Mouse (Mus musculus) adrenal gland, adult 2 months (tissue): ENCODE data around the gene Adarb2. TPM values are rescaled to one million over a fixed set of nuclear protein-coding genes. Genes with fewer than 3 reads are reported as not detected.

ENCODE experiments used
- DNase-seq: peaks from one replicate; pipeline ENCODE4 v3.0.0; 2021
- polyA plus RNA-seq: library from polyadenylated mRNA; depleted of rRNA; stranded (reverse); fragments of >200 nt; gene quantifications from 2 replicates; pipeline ENCODE4 v1.2.3, GENCODE M21; 2012
- total RNA-seq, 2 experiments: library from RNA; stranded (reverse); gene quantifications; 2 replicates each; pipeline ENCODE4 v1.2.3; 2021

The Adarb2 gene
- total and polyA plus RNA-seq, 3 experiments: 0.07 TPM; not detected in 2

DNA sequence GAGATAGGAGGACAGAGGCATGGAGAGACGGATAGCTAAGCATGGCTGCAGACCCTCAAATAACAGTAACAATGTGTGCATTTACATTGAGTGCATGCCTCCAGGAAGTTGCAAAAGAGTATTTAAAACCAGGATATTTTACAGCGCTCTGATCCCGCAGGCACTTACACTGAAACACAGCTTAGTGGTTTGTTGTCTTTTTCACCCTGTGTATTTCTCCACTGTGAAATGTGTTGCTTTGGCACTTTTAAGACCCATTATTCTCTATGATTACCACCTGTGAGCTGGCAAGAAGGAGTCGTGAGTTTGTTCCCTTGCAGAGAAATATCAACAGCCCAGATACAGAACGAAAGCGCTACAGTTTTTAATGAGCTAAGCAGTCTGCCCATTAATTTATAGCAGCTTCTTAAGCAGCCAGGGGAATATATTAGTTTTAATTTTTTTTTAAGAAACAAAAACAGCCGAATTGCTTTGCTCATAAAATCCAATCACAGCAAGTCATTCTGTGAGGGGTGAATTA is 167.3 kb downstream of the Adarb2 start:
- no peak for DNase-seq

DNA sequence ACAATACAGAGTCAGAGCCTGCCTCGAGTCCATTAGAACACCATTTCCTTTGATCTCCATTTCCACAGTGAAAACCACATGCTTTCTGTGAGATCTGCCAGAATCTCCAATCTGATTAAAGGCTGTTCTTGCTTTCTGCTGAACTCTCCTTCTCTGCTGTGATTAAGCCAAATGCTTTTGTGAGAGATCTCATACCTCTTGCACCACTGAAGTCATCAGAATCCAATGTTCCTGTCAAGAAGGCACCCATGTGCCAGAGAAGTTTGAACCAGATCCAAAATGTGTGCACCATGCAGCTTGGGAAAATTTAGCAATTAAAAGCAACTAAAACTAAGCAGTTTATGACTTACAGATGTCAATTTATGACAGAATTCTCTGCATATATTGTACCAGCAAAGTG is 185.9 kb downstream of the Adarb2 start:
- DNase-seq: no peak

DNA sequence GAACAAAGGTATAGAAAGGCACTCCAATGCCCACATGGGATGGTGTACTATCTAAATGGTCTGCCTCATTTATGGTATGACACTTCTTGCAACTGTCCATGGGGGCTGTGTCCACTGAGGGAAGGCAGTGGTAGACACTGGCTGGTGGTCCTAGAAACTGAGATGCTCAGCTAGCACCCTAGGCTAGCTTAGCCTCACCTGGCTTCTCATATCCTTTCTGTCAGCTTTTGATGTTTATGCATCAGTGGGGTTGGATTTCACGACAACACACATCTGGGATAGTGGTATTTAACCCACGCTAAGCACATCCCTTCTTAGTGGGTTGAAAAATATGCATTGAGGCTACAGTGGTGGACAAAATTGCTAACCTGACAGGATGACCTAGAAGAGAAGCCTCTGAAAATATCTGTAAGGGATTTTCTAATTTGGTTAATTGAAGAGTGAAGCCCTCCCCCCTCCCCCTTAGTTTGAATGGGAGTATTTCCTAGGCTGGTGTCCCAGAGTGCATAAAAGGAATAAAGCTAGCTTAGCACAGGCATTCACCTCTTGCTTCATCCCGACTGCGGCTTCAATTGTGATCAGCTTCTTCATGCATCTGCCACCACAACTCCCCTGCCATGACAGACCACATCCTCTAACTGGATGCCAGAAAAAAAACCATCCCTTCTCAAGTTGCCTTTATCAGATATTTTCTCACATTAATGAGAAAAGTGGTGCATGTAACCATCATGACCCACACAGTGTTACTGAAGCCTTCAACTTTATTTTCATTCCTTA is 197.8 kb downstream of the Adarb2 start:
- no peak for DNase-seq

DNA sequence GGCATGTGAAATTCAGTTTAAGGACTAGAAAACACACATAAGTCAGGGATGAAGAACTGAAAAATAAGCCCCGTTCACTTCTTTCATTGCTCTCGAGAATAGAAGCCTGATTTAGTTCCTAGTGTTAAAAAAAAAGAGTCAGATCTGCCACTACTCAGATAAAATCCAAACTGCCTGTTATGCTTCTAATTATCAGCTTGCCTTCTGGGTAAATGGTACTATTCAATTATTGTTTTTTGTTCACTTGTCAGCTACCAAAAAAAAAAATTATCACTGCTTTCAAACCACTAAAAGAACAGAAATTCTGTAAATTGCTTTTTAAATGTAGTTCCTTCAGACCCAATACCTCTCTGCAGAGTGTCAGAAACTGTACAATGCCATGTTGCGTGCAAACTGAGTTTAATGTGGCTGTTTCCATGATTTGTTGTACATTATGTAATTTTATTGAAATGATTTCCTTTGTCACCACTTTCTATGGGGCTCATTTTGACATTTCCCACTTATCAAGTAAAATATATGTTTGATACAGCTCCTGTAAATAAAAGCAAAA is 199.7 kb downstream of the Adarb2 start:
- no peak for DNase-seq

DNA sequence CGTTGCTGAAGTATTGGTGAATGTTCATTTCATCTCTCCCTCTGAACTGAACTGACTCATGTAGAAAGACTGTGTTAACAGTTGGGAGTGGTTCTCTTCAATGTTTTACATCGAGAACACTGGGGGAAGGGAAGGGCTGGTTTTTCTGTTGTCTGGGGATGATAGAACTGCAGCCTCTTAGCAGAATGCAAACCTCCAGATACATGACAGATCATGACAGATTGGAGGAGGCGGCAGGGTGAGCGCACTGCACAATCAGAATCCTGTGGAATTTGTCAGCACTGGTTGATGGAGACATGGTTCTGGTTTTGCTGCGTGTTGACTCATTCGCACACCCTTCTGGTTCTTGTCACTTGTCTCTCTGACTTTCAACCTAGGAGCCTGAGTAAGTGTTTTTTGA is 203.4 kb downstream of the Adarb2 start:
- DNase-seq: peak; percentile 1

DNA sequence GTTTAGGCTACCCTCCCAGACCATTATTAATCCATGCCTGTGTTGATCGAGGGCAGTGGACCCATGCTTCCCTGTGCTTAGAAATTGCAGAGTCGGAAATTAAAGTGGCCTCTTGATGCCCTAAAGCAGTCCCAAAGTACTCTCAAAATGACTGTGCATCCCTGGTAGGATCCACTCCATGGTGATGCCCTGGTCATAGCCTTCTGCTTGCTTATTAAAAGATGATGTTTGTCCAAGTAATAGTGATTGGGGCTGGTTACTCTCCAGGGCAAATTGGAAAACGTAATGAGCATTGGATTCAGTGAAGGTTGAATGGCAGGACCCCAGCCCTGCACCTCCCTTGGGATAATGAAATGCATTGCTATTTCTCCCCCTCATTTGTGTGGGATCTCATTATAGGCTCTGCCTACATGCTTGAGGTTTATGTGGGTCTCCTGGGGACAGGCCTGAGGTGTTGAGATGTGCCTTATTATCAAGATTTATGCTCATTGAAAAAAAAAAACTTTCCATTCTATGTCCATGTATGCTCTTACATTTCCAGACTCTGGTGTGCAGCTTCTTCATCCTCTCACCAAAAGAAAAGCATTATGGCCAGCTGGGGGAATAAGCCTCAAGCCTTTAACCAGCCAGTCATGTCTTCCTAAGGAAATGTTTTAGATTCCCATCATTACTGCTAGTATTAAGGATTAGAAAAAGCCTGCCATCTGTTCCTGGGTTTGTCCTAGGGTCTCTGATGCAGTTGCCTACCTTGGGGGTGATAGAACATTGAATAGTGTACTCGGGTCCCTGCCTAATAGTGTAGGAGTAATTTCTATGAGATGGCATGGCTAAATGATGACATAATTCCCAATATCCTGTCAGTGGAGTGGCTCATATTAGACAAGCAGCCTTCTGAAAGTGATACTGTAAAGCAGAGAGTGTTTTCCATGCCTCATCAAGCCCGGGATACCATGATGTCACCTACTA is 208.0 kb downstream of the Adarb2 start:
- no peak for DNase-seq

DNA sequence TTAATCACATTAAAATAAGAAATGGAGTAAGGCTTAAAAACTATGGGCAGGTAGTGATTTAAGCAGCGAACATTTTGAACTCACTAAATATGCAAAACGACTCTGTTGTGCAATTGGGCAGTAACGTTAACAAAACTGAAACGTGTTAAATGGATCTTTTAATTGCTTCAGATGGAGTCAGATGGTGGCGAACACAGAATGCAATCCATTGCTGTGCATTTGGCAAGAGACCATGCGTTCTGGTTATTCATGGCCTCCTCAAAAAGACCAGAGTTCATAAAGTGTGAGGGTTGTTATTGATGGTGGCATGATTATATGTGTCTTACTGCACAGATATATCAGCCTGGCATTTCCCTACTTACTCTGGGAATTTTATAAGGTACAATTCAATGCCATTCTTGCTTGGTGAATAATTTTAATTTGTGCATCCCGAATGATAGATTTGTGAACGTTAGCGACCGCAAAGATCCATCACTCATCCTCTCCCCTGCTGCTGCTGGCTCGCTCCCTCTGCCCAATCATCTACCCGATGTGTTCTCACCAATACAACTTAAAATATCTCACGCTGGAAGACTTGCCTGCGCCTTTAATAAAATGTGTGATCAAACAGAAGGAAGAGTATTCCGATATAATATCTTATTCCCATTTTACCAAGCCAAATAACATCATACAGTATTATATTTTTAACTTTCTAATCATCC is 221.5 kb downstream of the Adarb2 start:
- no peak for DNase-seq

DNA sequence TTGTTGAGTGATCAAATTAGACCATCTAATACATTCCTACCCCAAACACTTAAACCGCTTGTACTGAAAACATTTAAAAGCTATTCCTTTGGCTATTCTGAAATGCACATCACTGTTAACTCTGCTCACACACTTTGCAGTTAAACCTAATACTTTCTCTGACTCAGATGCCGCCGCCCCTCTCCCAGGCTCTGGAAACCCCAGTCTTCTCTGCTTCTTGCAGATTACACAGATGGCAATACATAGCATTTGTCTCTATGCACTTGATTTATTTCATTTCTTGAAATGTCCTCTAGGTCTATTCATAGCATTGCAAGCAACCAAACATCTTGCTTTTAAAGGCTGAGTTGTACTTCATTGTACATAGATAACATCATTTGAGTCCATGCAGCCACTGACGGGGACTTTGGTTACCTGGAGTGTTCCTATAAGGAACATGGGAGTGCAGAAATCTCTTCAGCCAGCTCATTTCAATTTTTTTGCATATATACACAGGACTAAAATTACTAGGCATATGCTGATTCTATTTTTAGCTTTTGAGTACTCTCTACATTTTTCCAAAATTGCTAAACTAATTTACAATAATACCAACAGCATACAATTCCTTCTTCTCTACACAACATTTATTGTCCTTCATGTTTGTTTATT is 236.6 kb downstream of the Adarb2 start:
- no peak for DNase-seq

DNA sequence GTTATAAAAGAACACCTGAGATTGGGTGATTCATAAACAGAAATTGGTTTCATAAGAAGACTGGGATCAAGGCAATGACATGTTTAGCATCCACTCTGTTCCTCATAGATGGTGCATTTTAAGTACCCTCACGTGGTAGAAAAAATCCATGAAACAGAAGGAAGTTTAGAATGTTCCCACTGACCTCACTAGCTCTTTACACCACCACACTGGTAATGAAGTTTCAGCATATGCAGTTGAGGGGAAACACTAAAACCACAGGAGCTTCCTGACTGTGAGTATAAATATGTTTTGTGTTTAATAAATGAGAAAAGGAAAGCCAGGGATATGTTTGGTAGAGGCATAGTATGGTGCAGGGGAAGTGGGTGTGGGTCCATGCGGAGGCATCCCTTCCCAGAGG is 242.7 kb downstream of the Adarb2 start:
- no peak for DNase-seq

DNA sequence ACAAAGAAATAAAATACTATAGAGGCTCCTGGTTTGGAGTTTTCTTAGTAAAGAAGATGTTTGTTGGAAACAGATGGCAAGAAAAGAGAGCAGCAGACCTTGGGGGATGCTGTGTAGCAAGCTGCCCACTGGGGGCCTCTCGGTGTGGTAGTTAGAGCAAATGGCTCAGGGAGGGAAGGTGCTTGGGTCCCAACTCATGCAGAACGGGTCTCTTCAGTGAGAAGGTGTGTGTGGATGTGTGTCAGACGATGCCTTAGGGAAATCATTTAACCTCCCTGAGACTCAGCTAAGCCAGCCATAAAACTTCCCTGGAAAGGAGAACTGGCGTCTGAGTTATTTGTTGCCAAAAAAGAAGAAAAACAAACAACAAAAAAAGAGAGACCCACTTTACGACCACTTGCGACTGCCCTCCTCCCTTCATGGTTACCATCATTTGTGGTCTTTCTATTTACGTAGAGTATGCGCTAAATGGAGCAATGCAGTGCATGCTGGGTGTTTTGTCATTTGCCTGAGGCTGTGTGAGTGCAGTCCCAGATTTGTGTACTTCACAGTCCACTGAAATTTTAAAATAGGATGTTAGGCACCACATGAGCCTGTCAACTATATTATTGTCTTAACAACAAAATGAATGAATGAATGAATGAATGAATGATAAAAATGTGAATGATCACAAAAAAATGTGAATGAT is 245.7 kb downstream of the Adarb2 start:
- no peak for DNase-seq

DNA sequence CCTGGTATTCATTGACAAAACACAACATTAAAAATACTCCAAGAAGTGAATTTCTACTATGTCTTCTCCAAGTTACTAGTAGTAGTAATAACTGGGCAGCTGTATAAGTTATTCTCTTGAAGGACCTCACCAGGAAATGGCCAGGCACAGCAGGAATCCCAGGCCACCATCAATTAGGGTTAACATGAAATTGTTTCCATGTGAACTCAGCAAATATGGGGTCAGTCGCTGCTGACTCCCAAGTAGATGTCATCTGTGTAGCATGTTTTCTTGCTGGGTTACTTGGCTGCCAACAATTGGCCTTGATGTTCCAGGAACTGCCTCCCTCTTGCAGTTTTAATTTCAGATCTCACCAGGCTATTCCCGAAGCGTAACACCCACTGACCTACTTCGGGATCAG is 248.9 kb downstream of the Adarb2 start:
- DNase-seq: peak; percentile 20

DNA sequence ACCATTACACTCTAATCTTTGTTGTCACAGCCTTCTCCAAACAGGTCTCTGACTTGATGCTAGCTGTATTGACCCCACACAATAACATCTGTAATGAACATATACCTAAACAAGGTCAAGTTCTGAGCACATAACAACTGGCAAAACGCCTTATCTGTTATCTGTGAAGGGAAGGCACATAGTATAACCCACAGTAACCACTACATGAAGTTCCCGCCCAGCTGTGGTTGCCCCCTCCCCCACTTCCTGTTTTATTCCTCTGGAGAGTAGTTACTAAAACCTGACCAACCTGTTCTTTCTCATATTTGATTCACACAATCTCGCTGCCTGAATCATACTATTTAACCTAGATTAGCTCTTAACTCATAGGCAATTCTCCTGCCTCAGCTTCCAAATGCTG is 254.2 kb downstream of the Adarb2 start:
- DNase-seq: no peak

DNA sequence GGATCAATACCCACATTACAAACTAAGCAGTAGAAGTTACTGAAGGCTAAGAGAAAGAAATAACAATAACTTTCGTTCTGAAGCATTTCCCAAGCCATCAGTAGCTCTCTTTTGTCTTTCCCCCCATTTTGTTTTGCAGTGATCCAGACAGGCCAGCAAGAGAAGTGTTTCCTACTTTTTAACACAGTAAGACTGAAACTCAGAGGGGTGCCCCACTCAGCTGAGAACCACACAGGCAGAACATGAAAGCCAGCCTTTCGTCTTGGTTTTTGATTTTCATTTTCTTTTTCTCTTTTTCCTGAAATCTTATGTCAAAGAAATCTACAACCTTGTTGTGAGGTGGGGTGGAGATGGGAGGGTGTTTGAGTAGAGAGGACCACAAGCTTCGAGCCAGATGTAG is 255.2 kb downstream of the Adarb2 start:
- DNase-seq: no peak

DNA sequence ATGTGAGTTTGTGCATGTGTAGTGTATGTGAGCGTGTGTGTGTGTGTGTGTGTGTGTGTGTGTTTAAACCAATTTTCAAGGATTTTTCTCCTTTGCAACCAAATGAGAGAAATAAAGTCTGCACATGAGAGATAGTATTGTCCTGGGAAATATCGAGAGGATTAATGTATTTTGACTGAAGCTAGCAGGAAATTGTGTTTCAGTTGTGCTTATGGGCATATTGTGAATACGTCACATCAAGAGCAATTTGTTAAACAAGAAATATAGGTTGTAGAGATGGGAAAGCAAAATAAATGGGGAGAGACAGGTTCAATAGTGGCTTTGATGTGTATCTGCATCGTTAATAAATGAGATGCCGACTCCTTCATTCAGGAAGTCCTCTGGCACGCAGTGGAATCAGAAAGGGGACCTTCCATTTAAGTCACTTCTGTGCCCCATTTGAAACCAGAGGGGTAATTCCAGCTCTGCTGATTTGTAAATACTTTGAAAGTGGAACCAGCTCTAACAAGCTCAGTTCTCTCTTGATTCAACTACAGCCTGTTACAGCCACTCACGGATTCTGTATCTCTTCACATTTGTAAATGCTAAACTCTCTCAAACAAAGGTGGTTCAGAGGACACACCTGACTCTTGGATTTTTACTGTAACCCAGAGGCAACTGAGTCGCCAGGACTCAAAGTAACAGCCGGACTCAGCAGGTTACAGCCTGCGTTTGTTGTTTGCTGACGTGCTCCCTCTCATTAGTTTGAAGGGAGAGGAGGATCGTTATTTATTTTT is 265.1 kb downstream of the Adarb2 start:
- DNase-seq: no peak

DNA sequence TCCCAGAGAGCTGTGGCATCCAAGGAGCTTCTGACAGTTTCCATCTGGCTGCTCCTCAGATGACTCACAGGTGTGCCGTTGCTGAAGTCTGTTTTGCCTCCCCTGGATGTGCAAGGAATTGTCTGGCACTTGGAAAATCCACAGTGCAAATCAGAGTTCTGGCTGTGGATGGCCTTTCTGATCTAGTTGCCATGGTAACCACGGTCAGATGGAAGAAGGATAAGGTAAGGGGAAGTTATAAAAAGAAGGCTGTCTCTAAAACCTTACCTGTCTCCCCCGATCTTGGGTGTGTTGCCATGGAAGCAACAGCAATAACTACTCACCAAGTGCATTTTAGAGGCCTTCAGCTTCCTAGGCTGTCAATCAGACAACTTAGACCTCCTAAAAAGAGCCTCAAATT is 273.6 kb downstream of the Adarb2 start:
- no peak for DNase-seq

DNA sequence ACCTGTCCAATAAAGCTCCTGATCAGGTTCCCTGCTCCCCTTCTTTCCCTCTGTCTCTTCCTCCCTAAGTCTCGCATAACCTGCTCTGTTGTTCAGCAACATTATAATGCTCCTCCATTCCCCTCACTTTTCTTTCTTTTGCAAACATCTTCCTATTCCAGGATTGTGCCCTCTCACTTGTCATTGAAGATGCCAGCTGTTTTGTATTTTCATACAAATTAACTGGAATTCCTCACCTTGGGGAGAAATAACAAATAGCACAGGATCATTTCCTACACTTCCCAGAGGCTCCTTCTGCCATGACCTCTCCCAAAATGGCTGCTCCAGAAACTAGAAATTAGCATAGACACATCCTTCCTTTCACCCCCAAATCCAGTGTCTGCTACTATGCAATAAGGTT is 276.1 kb downstream of the Adarb2 start:
- DNase-seq: no peak

DNA sequence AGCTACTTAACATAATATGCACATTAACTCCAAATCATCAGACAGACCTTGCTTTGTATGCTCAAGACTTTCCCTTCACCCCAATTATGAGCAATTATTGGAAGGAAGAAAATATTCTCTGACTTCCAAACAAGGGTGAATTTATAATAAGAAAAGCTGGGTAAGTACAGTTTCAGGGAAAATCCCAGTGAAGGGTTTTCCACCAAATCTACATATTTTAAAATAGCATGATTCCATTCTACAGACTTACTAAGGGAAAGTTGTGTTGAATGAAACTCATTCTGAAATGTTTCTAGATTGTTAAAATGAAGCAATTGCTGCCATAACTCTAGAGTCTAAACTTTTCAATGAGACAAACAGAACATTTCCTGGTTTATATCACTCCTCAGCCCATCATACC is 277.3 kb downstream of the Adarb2 start:
- no peak for DNase-seq

DNA sequence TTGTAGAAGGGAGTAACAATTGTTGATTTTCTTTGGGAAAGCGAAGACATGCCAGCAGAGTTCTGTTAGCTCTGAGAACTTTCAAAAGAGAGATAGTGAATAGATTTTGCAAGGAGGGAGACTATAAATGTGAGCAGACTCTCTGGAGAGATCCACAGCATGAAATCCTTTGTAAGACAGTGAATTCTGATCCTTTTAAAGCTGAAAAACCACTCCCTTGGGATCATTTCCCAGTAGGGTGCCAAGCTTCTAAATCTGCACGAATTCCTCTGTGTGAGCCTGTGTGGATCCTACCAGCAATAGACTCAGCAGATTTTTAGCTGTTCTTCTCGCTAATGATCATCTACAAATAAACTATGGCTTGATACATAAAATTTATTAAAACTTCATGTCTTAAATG is 278.7 kb downstream of the Adarb2 start:
- no peak for DNase-seq

DNA sequence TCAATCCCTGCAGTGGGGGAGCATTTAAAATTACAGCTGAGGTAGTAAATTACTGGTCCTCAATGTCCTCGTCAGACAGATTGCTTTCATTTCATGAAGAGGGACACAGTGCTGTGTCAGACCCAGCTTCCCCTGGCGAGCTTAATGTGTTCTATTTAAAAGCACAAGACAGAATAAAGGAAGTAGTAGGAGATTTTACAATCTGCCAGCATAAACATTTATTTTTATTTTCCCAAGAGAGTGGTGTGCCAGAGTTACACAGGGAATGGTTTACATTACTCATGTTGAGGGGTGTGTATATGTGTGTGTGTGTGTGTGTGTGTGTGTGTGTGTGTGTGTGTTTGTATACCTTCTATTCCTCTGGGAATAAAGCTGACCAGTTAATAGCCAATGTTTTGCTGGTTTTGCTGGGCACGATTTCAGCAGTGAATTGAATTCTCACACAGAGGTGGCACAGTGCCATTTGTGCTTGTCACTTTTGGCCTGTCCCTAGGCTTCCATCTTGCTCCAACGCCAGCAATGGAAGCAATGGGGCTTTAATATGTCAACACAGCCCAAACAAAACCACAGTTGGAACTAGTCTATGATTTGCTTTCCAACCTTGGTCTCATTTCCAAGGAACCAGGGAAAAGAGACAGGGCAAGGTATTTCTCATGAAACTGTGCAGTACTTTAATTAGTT is 282.1 kb downstream of the Adarb2 start:
- DNase-seq: peak; percentile 15
